Mouse (Mus musculus) retina, postnatal 1 day (tissue): Measurements from ENCODE around the gene Heatr4.
"Not testable (repeated sequence)": the region's sequence is repeated elsewhere in the genome, so short reads cannot be mapped to it uniquely, and the experiment has no call there.

ENCODE experiments used
- DNase-seq: peaks from one replicate; pipeline ENCODE4 v3.0.0-alpha.2; 2012

The Heatr4 gene

GRCm38 (mm10) chr12:83997221-83997620, 12.6 kb upstream of the Heatr4 start:
- DNase-seq: no peak

GRCm38 (mm10) chr12:83989378-83989777, 4.7 kb upstream of the Heatr4 start:
- no peak for DNase-seq

DNA sequence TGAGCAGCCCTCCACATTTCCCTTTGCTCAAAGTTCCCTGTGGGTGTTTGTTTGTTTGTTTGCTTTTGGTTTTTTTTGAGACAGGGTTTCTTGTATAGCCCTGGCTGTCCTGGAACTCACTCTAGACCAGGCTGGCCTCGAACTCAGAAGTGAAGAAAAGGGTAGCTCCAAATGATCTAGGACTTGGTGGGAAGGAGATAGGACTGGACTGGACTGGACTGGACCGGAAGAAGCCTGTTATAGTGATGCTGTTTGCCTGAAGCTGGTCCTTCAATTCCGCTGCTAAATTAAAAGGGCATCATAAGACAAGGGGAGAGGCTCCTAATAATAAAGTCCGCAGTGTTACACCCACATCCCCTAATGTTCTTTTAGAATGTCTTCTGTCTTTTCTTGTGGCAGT, 3.8 kb upstream of the Heatr4 start:
- no peak for DNase-seq

DNA sequence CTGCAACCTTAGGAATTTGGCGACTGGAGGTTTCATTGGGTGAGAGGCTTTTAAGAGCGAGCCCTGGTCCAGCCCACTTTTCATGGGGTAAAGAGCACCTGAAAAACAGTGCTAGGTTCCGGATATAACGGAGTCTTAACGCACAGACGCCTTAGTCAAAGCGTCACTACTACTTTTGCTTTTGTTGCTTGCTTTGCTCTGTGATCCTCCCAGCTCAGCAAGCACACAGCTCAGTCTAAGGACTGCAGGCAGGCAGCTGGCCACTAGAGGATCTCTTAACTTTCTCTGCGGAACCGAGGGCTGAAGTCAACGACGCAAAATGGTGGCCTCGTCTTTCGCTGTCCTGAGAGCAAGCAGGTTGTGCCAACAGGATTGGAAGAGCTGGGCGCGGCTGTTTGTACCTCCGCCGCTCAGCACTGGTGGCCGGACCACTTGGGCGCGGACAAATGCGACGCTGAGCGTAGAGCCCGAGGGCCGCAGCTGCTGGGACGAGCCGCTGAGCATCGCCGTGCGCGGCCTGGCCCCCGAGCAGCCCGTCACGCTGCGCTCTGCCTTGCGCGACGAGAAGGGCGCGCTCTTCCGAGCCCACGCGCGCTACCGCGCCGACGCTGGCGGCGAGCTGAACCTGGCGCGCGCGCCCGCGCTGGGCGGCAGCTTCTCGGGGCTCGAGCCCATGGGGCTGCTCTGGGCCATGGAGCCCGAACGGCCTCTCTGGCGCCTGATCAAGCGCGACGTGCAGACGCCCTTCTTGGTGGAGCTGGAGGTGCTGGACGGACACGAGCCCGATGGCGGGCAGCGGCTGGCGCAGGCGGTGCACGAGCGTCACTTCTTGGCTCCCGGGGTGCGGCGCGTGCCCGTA, 3.2 kb upstream of the Heatr4 start, which contains the start of gene Acot2:
Acot2 (plus strand) TSS at position 279 of the 859 bp plus-strand sequence.
- DNase-seq: peak; percentile 92

GRCm38 (mm10) chr12:83987242-83987582, 2.6 kb upstream of the Heatr4 start:
- DNase-seq: no peak

- DNase-seq: no peak
These were observed 3.0 kb downstream of the Heatr4 start for GRCm38 (mm10) chr12:83981615-83982014.

DNA sequence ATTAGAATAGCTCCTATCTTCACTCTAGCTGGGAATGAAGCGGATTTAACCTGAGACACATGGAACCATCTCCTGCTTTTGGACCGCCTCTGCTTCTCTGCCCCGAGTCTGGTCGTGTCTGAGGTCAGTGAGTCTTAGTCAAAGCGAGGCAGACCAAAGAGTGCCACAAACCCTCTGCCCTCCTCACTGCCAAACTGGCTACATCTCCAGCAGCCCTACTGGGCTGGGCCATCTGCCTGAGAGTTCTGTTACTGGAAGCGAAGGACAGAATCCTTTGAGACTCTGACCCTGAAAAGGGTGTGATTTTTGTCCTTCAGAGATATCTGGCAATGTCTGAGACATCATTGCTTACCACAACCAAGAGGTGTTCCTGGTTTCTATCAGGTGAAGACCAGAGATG, 5.8 kb downstream of the Heatr4 start:
- no peak for DNase-seq

- peak; percentile 49 for DNase-seq
These were observed 12.5 kb downstream of the Heatr4 start for GRCm38 (mm10) chr12:83972117-83972516.

- DNase-seq: no peak
These were observed 19.4 kb downstream of the Heatr4 start for GRCm38 (mm10) chr12:83965235-83965634.

DNA sequence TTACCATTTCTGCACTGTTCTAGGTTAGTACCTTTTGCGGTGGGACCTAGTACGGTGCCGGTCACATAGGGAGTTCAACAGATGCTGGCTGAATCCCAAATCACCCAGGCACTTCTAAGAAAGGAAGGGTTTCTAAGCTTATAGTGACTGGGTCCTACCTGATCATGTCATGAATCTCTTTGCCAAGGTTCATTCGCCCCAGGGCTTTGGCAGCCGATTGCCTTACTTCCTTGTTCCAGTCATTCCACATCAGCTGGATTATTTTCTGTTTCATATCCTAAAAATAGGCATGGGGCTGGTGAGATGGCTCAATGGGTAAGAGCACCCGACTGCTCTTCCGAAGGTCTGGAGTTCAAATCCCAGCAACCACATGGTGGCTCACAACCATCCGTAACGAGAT, 26.4 kb downstream of the Heatr4 start:
- no peak for DNase-seq

DNA sequence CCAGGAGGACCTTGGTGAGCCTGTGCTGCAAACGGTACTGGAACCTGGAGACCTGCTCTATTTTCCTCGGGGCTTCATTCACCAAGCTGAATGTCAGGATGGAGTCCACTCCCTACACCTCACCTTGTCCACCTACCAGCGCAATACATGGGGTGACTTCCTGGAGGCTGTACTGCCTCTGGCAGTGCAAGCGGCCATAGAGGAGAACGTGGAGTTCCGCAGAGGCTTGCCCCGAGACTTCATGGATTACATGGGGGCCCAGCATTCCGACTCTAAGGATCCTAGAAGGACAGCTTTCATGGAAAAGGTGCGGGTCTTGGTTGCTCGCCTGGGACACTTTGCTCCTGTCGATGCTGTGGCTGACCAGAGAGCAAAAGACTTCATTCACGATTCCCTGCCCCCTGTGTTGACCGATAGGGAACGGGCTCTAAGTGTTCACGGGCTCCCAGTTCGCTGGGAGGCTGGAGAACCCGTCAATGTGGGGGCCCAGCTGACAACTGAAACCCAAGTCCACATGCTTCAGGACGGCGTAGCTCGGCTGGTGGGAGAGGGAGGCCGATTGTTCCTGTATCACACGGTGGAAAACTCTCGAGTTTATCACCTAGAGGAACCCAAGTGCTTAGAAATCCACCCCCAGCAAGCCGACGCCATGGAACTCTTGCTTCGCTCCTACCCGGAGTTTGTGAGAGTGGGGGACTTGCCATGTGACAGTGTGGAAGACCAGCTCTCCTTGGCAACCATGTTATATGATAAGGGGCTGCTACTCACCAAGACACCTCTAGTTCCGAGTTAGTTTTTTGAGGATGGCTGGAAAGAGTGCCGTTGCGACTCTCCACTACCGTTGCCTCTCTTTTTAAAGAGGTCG, 32.7 kb downstream of the Heatr4 start:
- DNase-seq: no peak

- DNase-seq: peak; percentile 70
These were observed 33.6 kb downstream of the Heatr4 start for GRCm38 (mm10) chr12:83950840-83951701.

GRCm38 (mm10) chr12:83950493-83950839, 34.2 kb downstream of the Heatr4 start, which contains the start of gene Riox1:
Gene Riox1 (plus strand): TSS chr12:83950608.
- DNase-seq: peak; percentile 93

DNA sequence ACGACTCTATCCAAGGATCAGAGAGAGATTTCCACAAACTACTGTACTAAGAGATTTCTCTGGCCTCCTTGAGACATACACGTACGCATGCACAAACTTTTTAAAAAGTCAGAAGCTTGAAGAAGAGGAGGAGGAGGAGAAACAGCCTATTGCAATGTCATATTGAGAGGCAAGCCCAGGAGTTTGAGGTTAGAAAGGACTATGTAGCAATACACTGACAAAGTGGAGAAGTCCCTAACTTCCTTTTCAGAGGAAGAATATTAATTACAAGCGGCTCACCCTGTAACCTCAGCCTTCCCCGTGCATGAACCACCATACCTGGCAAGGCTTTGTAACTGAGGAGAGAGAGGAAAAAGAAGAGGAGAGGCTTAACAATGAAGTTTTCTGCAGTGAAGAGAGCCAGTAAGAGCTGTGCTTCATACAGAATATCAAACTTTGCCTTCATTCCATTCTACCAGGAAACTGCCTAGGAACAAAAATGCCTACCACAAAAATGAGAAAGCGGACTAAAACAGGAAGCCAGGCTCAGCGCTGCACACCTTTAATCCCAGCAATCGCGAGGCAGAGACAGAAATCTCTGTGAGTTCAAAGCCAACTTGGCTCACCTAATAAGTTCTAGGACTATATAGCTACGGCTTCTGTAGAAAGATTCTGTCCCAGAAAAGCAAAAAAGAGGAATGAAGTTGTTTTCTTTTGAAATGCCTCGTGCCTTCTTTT, 34.7 kb downstream of the Heatr4 start:
- DNase-seq: no peak

DNA sequence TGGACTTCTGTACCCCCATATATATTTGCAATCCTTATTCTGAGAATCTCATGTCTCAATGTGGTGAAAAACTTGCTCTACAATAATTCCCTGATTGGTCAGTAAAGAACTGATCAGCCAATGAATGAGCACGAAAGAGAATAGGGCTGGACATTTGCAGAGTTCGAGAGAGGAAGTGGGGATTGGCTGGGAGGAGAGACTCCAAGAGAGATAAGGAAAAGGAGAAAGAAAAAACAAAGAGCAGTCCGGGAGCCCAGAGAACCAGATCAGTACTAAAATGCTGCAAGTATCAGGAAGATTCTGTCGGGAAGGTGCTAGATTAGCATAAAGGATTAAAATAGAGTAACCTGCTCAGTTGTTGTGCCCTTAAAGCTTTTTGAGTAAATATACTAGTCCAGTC, 35.6 kb downstream of the Heatr4 start:
- DNase-seq: no peak

- DNase-seq: no peak
These were observed 37.3 kb downstream of the Heatr4 start for GRCm38 (mm10) chr12:83947260-83947811.

- DNase-seq: no peak
These were observed 42.7 kb downstream of the Heatr4 start for GRCm38 (mm10) chr12:83941938-83942337.

- no peak for DNase-seq
These were observed 44.6 kb downstream of the Heatr4 start for GRCm38 (mm10) chr12:83940031-83940430.

GRCm38 (mm10) chr12:83939332-83939731, 45.3 kb downstream of the Heatr4 start:
- DNase-seq: no peak

DNA sequence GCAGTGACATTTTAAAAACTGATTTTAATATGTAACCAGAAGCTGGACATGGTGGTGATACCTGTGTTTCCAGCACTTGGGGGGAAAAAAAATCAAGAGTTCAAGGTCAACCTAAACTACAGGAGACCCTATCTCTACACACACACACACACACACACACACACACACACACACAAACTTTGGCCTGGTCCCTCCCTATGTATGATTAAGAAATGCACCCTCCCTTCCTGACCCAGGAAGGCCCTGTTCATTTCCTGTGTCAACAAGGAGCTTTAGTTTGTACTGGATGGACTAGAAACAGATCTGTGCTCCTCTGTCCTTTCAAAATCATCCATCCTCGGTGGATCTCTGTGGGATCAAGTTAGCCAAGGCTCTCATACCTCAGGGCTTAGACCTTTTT, 46.1 kb downstream of the Heatr4 start:
- DNase-seq: not testable (repeated sequence)

DNA sequence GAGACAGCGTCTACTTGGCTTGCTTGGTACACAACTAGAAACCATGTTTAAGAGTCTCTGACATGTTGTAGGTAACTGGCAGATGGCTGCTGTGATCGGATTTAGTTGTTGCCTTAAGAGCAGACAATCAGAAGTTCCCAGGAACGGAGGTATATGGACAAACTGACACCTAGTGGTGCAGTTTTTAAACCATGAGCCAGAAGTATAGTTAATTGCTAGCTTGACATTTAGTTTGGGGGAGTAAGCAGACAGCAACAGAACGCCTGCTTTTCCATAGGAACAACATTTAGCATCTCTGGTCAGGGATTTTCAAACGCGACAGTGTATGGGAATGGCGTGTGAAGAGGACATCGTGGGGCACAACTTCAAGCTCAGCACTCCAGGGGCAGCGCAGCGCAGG, 47.1 kb downstream of the Heatr4 start:
- DNase-seq: no peak
